Mouse (Mus musculus): ENCODE measurements around the gene Tomm70a.

Tomm70a gene

GRCm38 (mm10) chr16:57197281-57197680 is 75.8 kb downstream of the Tomm70a start:
- DNase-seq = no peak
